Mouse (Mus musculus): ENCODE data around the gene Bdh2. TPM values are rescaled to one million over a fixed set of nuclear protein-coding genes. Genes with fewer than 3 reads are reported as not detected.

The Bdh2 gene
- polyA plus RNA-seq, 1 experiment = 4.1 TPM

GRCm38 (mm10) chr3:135290249-135290894 lies 9.4 kb downstream of the Bdh2 start:
- Histone ChIP-seq H3K27ac (ENCODE audit: insufficient read depth, low read length) (no peak overlapping the region), H3K4me1 (ENCODE audit: control insufficient read depth, insufficient read depth, low read length) (no peaks in the 10 kb centered on the region), H3K4me3 (ENCODE audit: insufficient read depth, low read length) (no peak overlapping the region)
- peak; percentile 87 for TF ChIP-seq CTCF (IDR thresholded peaks at IDR 0.05; ENCODE audit: extremely low read depth, insufficient read depth, low read length)
- no peak for TF ChIP-seq POLR2A (IDR thresholded peaks at IDR 0.05; ENCODE audit: extremely low read depth, insufficient read depth, low read length)

GRCm38 (mm10) chr3:135293703-135294102 lies 12.7 kb downstream of the Bdh2 start:
- TF ChIP-seq CTCF (IDR thresholded peaks at IDR 0.05; ENCODE audit: extremely low read depth, insufficient read depth, low read length) (no peak), POLR2A (IDR thresholded peaks at IDR 0.05; ENCODE audit: extremely low read depth, insufficient read depth, low read length) (no peak)
- Histone ChIP-seq H3K4me1 (ENCODE audit: control insufficient read depth, insufficient read depth, low read length) (no peaks in the 10 kb centered on the region), H3K4me3 (ENCODE audit: insufficient read depth, low read length) (no peak overlapping the region), H3K27ac (ENCODE audit: insufficient read depth, low read length) (no peak overlapping the region)

GRCm38 (mm10) chr3:135295559-135295958 lies 14.5 kb downstream of the Bdh2 start:
- Histone ChIP-seq H3K4me1 (ENCODE audit: control insufficient read depth, insufficient read depth, low read length) (no peaks in the 10 kb centered on the region), H3K4me3 (ENCODE audit: insufficient read depth, low read length) (no peak overlapping the region), H3K27ac (ENCODE audit: insufficient read depth, low read length) (no peak overlapping the region)
- TF ChIP-seq CTCF (IDR thresholded peaks at IDR 0.05; ENCODE audit: extremely low read depth, insufficient read depth, low read length) (no peak), POLR2A (IDR thresholded peaks at IDR 0.05; ENCODE audit: extremely low read depth, insufficient read depth, low read length) (no peak)

- Histone ChIP-seq H3K4me3 (ENCODE audit: insufficient read depth, low read length) (no peak overlapping the region), H3K27ac (ENCODE audit: insufficient read depth, low read length) (no peak overlapping the region), H3K4me1 (ENCODE audit: control insufficient read depth, insufficient read depth, low read length) (no peaks in the 10 kb centered on the region)
- TF ChIP-seq CTCF (IDR thresholded peaks at IDR 0.05; ENCODE audit: extremely low read depth, insufficient read depth, low read length) = no peak
Measured at GRCm38 (mm10) chr3:135298560-135298959, 17.5 kb downstream of the Bdh2 start.

- H3K27ac ChIP-seq (ENCODE audit: insufficient read depth, low read length) = no peak overlapping the region
- H3K4me3 ChIP-seq (ENCODE audit: insufficient read depth, low read length) = no peak overlapping the region
- H3K4me1 ChIP-seq (ENCODE audit: control insufficient read depth, insufficient read depth, low read length) = no peaks in the 10 kb centered on the region
- TF ChIP-seq POLR2A (IDR thresholded peaks at IDR 0.05; ENCODE audit: extremely low read depth, insufficient read depth, low read length) = no peak
- TF ChIP-seq CTCF (IDR thresholded peaks at IDR 0.05; ENCODE audit: extremely low read depth, insufficient read depth, low read length) = no peak
Measured at GRCm38 (mm10) chr3:135300081-135300480, 19.1 kb downstream of the Bdh2 start.

GRCm38 (mm10) chr3:135304060-135304459 lies 23.0 kb downstream of the Bdh2 start:
- H3K4me1 ChIP-seq (ENCODE audit: control insufficient read depth, insufficient read depth, low read length) = no peaks in the 10 kb centered on the region
- no peak overlapping the region for H3K4me3 ChIP-seq (ENCODE audit: insufficient read depth, low read length)
- no peak overlapping the region for H3K27ac ChIP-seq (ENCODE audit: insufficient read depth, low read length)
- TF ChIP-seq CTCF (IDR thresholded peaks at IDR 0.05; ENCODE audit: extremely low read depth, insufficient read depth, low read length) (no peak), POLR2A (IDR thresholded peaks at IDR 0.05; ENCODE audit: extremely low read depth, insufficient read depth, low read length) (no peak)

GRCm38 (mm10) chr3:135304566-135304965 lies 23.5 kb downstream of the Bdh2 start:
- no peak overlapping the region for H3K4me3 ChIP-seq (ENCODE audit: insufficient read depth, low read length)
- TF ChIP-seq CTCF (IDR thresholded peaks at IDR 0.05; ENCODE audit: extremely low read depth, insufficient read depth, low read length) (no peak), POLR2A (IDR thresholded peaks at IDR 0.05; ENCODE audit: extremely low read depth, insufficient read depth, low read length) (no peak)
- H3K4me1 ChIP-seq (ENCODE audit: control insufficient read depth, insufficient read depth, low read length) = no peaks in the 10 kb centered on the region
- H3K27ac ChIP-seq (ENCODE audit: insufficient read depth, low read length) = no peak overlapping the region

GRCm38 (mm10) chr3:135307411-135308259 lies 26.6 kb downstream of the Bdh2 start, which contains the start of gene Slc9b2:
Gene Slc9b2 (plus strand): TSS chr3:135307700.
- H3K27ac ChIP-seq (ENCODE audit: insufficient read depth, low read length) = no peak within 1 kb of the TSS
- peak within 1 kb of the TSS; percentile 46 for H3K4me3 ChIP-seq (ENCODE audit: insufficient read depth, low read length)
- no peaks in the 10 kb centered on the region for H3K4me1 ChIP-seq (ENCODE audit: control insufficient read depth, insufficient read depth, low read length)
- TF ChIP-seq POLR2A (IDR thresholded peaks at IDR 0.05; ENCODE audit: extremely low read depth, insufficient read depth, low read length) (no peak), CTCF (IDR thresholded peaks at IDR 0.05; ENCODE audit: extremely low read depth, insufficient read depth, low read length) (no peak)

GRCm38 (mm10) chr3:135312916-135313491 lies 32.0 kb downstream of the Bdh2 start:
- TF ChIP-seq CTCF (IDR thresholded peaks at IDR 0.05; ENCODE audit: extremely low read depth, insufficient read depth, low read length) (no peak), POLR2A (IDR thresholded peaks at IDR 0.05; ENCODE audit: extremely low read depth, insufficient read depth, low read length) (no peak)
- Histone ChIP-seq H3K4me1 (ENCODE audit: control insufficient read depth, insufficient read depth, low read length) (no peaks in the 10 kb centered on the region), H3K4me3 (ENCODE audit: insufficient read depth, low read length) (no peak overlapping the region), H3K27ac (ENCODE audit: insufficient read depth, low read length) (no peak overlapping the region)
